Mouse (Mus musculus) kidney, adult 11 months (tissue): Measurements from ENCODE around the gene Tmod4.
"Not testable (repeated sequence)": the region's sequence is repeated elsewhere in the genome, so short reads cannot be mapped to it uniquely, and the experiment has no call there.

Experiments
- DNase-seq: peaks from one replicate; pipeline ENCODE4 v3.0.0; 2022

The Tmod4 gene

DNA sequence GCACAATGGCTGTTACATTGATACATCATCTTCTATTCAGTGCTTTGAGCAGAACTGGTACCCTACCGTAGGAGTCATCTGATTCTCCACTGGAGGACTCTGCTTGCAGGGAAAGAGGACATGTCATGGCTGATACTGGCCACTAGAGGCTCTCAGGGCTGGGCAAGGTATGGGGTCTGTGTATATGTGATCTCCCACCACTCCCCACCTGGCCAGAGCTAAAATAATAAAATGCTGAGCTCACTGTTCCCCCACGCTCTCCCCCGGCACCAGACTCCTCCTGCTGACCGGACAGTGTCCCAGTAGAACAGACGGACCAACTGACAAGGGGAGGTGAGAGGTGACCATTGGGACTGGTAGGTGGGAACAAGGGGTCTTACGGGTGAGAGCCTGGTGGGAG, at the start of gene Tmod4:
Tmod4 (plus strand) TSS at position 231 of the 400 bp plus-strand sequence.
- DNase-seq = no peak

DNA sequence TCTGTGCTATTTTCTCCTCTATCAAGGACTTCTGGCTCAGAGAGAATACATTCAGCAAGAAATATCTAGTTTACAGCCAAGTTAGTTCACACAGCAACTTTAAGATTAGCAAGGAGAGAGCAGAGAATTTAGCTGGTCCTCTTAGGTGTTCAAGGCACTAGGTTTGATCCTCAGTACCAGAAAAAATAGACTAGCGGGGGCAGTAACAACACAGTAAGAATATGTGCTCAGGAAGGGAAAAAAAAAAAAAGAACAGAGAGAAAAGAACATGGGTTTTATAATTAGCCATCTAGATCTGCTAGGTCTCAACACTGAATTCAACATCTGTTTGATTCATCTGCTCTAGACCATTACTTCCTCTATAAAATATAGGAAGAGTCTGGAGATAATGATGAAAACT, 36.2 kb upstream of the Tmod4 start:
- no peak for DNase-seq

DNA sequence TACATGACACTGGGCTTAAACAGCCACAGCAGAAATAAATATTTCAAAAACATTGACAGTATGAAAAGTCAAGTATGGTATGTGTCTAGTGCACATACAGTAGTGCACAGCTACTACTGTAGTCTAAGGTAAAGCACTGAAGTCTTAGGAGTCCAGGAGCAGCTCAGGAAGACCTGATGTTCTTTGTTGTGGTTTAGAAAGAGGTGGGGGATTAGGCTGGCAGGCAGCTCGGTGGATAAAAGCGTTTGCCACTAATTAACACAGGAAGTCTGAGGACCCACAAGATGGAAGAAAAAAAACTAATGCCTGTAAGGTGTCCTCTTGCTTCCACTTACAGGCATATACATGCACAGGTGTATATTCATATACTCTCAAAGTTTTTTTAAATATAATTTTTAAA, 23.4 kb upstream of the Tmod4 start:
- DNase-seq = no peak

DNA sequence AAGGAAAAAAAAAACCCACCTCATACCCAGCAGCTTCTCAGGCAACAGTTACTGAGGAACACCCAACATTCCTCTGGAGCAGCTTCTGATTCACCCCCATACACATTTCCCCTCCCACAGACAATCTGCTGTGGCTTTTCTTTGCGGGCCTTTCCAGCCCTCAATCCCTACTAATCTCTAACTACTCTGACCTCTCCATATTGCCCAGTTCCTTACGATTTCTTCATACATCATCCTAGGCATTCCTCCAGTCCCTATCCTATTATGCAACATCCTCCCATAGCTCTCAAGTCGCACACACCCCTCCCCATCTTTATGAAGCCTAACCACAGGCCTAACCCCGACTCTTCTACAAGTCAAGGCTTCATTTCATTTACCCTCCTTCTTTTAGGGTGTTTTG, 19.2 kb upstream of the Tmod4 start:
- DNase-seq = no peak

DNA sequence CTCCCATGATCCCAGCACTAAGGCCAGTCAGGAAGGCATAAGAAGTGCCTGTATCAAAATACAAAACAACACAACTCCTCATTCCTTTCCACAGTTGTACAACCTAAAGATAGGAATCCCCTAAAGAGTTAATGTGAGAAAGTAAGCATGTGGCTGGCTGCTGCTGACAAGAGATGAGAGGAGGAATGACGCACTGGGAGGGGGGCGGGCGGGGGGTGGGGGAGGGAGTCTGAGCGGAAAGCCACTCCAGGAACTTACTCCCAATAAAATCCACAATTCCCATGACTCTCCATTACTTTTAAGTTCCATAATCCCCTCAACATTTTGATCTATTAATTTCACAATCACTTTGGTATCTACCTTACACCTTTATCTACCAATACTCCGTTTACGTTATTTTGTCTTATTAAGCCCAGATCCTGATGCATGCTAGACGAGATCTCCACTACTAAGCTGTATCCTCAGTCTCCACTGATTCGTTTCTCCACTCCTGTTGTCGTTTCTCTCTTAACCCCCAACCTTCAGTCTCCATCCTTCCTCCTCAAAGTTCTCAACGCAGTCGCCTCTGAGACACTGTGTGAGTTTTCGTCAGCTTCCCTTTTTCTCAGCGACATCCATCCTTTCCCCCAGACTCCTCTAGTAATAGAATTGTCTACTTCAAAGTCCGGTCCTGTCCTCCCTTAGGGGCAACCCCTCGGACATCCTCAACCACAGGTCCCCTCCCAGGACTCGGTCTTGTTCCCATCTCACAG, 18.5 kb upstream of the Tmod4 start:
- no peak for DNase-seq

DNA sequence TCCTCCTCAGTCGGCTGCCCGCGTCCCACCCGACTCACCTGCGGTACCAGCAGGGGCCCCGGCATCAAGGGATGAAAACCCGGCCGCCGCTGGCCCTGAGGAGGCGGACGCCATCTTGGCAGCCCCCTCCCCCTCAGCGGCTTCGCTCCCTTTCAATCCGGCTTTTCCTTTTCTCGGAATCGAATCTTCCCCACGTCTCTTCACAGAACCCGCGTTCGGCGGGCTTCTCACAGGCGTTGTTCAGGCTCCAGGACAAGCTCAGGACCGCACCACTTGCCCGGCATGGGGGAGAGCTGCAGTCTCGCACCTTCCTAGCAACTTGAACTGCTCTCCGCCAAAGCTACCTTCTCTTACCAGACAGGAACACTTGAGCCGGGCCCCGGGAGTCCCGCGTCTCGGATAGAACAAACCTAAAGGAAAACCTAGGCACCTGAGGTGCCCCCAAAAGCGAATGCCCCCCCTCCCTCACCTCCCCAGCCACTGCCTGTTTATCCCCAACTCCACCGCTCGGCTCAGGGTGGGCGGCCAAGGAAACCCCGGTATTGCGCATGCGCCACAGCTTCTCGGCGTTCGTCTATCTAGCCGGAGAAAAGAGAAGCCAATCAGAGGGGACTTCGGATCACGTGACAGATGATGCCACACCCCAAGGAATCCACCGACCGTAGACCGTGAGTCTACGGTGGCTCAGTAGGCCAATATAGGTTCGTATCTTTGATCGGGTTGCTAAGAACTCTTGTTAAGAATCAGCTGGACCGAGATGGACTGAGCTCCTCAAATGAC, 17.7 kb upstream of the Tmod4 start, which contains the start of gene Pip5k1a:
Pip5k1a (minus strand) TSS at position 593 of the 780 bp plus-strand sequence.
- peak; percentile 96 for DNase-seq

DNA sequence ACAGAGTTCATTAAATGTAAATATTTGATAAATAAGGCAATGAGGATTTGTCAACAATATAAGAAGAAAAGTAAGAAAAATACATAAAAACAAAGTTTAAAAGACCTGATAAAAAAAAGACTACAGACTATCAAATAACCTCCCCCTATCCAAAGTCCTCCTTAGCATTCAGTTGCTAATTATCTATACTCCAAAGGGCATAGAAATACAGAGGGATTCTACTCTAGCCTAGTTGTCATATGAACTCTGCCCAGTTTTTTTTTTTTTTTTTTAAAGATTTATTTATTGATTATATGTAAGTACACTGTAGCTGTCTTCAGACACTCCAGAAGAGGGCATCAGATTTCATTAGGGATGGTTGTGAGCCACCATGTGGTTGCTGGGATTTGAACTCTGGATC, 17.0 kb upstream of the Tmod4 start:
- not testable (repeated sequence) for DNase-seq

DNA sequence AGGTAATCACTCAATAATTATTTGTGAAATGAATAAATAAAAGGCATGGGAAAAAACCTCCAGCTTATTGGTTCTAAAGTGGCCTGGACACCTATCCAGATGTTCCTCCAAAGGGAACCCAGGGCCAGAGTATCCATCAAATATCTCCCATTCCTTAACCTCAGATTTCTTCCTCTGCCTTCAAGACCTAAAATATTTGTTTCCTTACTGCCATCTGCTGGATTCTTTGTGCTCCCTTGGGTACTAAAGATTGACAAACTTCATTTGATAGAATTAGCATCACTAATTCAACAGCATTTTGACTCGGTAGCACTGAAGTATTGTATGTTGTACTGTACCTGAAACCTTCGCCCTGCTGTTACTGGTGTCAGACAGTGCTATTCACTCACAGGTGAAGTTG, 16.4 kb upstream of the Tmod4 start:
- no peak for DNase-seq

DNA sequence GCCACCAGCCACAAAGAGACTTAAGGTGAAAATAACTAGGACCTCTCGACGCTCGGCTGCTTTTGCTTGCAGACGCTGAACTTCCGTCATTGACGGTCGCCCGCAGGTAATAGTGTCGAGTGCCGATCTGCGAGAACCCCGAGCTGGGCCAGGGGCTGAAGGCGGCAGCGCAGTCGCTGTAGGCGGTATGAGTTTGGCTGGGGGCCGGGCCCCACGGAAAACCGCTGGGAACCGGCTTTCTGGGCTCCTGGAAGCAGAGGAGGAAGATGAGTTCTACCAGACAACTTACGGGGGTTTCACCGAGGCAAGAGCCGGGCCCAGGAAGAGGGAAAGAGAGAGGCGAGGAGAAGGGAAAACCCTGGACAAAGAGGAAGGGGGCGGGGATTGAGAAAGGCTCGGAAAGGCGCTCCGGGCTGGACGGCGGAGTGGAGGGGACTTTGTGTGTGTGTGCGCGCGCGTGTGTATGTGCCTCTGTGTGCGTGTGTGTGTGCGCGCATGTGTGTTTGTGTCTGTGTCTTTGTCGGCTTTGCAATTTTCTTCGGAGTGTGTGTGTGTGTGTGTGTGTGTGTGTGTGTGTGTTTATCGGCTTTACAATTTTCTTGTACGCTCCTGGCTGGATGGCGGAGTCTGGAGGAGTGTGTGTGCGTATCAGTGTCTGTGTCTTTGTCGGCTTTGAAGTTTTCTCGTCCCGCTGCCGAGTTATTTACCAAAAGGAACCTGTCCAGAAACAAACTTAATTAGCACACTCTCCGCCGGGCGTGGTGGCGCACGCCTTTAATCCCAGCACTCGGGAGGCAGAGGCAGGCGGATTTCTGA, 13.2 kb upstream of the Tmod4 start, which contains the start of gene Vps72:
Vps72 (plus strand) TSS at position 112 of the 816 bp plus-strand sequence.
- DNase-seq = peak; percentile 90

DNA sequence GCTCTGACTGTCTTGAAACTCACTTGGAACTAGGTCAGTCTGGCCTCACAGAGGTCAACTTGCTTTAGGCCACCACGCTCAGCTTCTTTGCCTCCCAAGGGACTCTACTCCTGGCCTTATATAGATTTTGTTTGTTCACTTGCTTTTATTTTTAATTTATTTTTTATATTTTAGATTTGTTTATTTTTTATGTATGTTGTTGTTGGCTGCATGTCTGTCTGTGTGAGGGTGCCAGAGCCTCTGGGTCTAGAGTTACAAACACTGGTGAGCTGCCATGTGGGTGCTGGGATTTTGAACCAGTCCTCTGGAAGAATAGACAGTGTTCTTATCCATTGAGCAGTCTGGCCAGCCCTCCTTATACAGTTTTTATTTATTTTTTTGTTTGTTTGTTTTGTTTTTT, 11.5 kb upstream of the Tmod4 start:
- DNase-seq = no peak

DNA sequence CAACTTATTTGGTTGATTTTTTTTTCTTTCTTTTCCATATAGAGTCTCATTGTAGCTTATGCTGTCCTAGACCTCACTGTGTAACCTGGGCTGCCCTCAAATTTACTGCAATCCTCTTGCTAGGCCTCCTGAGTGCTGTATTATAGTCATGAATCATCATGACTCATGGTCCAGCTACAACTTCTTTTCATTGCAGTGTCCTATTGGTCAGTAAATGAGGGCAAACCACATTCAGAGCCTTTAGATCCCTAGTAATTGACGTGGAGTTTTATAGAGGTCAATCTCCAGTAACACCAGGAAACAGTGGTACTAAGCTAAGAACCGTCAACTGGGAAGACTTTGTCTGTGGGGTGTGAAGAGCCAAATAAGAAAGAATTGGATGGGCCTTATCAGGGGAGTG, 6.5 kb upstream of the Tmod4 start:
- DNase-seq = no peak

DNA sequence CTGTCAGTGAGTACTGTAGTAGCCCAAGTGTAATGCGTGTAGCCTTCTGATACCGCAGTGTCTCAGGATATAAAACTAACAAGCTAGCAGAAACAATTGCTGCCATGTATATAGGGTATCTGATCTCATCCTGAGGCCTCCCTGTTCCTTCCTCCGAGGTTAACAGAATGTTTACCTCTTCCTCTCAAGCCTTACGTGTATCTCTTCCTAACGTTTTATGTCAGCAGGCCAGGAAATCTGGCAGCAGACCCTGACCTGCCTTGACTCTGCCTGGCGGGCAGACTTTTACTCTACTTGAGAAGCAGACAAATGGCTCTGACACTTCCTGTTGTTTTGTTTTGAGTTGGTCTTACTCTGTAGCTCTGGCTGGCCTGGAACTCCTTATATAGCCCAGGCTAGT, 2.7 kb upstream of the Tmod4 start:
- no peak for DNase-seq

DNA sequence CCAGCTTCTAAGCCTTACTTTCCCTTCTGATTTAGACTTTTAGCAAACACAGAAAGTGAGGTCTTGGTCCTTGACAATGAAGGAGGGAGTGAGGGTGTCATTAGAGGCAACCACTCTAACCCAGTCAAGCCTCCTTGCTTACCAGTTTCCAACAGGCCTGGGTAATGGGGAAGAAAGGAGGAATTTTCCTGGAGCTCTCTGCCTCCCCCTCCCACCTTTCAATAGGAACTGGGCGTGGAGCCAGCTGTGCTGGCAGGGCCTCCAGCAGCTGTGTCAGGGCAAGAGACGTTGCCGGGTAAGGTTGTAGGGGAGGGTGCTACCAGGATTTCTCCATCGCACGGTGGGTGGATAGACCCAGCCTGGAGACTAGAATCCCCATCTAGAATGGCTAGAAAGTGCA, 696 bp downstream of the Tmod4 start:
- no peak for DNase-seq

DNA sequence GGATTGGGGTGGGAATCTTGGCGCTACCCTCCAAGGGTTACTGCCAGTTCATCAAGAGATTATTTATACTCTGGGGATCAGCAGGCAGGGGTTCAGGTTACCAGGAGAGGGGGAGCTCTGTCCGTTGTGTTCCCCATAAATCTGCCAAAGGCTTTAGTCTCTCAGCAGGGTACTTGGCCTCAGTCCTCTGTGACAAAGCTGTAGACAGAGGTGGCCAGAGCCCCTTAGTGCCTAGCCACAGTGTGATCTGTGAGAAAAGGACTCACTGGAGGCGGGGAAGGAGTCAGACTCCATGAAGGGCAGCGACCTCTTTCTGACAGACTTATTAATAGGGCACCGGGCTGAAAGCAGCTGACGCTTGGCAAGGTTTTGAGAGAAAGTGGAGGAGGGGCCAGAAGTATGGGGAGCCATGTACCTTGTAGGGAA, 5.0 kb downstream of the Tmod4 start:
- DNase-seq = peak; percentile 82

DNA sequence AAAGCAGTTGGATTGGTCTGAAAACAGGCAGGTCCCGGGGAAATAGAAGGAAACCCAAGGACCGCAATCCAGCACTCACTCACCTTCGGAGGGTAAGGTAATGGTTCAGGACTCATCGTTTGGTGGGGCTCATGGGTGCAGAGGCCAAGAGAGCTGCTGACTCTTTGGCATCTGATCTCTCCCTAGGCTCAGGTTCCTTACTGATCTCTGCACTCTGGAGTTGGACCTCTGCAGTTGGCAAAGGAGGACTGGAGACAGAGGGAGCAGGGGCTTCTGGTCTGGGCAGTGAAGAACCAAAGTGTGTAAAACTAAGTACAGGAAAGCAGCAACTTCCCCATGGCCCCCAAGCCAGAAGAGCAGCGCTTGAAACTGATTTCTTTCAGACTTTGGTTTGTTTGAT, 5.8 kb downstream of the Tmod4 start:
- DNase-seq = peak; percentile 53

DNA sequence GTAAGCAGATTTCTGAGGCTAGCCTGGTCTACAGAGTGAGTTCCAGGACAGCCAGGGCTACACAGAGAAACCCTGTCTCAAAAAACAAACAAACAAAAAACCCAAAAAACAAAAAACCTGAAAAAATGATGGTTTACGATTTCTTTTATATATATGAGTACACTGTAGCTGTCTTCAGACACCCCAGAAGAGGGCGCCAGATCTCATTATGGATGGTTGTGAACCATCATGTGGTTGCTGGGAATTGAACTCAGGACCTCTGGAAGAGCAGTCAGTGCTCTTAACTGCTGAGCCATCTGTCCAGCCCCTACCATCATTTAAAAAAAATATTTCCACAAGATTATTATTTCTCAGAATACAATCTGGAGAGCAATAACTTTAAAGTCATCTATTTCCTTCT, 8.1 kb downstream of the Tmod4 start:
- not testable (repeated sequence) for DNase-seq

DNA sequence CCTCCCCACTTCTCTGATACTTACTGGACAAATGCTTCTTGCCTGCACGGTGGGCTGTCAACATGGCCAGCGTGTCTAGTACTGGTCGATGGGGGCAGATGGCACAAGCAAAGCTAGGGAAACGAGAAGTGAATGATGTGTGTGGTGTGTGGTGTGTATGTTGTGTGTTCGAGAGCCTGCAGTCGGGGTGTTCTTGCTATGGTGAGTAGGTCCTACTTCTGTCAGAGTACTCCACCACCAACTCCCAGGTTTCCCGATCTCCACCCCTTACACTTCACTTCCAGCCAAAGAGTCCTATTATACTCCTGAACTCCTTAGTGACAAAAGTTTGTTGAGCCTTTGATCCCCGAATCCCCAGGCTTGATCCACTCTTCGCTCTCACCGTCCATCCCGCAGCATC, 8.9 kb downstream of the Tmod4 start:
- DNase-seq = no peak

DNA sequence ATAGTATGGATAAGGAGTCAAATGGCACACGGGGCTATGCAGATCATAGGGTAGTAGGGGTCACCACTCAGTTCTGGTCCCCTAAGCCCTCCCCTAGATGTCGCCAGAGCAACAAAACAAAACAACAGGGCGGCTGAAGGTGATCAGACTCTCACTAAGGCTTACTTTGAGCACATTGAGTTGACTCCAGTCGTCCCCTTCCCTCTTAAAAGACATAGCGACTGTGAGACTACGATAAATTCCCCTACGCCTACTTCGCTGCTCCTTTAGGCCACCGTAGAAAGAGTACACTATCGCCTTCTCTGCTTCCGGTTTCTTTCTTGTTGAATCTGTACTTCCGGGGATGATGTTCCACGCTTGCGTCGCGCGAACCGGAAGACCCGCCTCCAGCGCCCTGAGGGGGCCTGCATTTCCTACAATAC, 9.4 kb downstream of the Tmod4 start, which contains the start of the genes Scnm1 and Lysmd1:
Scnm1 (minus strand) TSS at position 332 of the 422 bp plus-strand sequence.
Lysmd1 (plus strand) TSS at position 409 of the 422 bp plus-strand sequence.
- peak; percentile 97 for DNase-seq

DNA sequence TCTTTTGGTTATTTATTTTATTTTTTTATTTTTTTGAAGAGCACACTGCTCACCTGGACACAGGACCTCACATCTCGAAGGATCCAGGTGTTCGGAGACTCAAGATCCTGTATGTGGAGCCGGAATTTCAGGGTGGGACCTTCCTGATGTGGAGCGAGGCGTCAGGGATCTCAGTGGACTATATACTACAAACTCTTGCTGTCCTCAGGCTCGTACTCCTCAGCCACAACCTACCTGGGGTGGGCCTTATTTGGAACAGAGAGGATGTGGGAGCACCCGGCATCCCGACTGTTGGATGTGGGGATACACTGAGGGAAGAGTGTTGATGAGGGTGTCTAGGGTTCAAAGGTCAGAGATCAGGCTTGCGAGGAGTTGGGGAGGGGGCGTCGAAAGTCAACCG, 9.9 kb downstream of the Tmod4 start:
- not testable (repeated sequence) for DNase-seq

DNA sequence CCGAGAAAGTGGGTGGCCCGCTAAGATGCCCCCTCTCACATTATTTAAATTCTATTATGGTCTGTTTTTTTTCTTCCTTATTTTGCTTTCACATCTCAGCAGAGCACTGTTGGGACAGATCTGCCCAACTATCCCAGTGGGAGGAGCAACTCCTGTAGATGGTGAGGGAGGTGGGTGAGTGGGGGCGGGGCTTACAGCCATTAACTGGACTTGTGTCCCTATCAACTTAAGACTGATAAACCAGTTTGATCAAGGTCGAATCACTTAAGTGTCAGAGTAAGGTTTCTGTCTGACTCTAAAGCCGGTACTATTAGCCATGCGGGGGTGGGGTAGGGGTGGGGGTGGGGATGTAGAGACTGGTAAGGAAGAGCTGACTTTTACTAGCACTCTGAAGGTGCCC, 10.7 kb downstream of the Tmod4 start:
- DNase-seq = peak; percentile 77

DNA sequence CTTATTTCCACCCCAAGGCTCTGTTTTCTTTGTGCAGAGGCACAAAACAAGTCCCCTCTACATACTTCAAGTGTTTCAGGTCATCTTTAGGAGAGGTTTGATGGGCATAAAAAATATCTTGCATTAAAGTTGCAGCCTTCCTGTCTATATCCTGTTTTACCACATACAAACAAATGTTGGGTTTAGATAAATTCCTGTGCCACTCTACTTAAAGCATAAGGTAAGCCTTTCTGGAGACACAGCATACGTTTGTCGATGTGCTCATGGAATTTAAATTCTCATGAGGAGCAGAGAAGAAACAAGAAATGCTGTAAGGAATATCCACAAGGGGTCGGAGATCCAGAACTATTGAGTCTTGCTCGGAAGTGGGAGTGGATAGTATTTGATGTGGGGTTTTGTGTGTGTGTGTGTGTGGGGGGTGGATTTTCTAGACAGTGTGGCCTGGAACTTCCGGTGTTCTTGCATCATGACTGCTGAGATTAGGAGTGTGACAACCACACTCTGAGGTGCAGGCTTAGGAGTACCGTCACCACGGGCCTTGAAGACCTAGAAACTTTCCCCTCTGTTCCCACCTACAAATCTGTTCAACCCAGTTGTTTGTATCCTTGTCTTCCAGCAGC, 11.3 kb downstream of the Tmod4 start:
- DNase-seq = no peak

DNA sequence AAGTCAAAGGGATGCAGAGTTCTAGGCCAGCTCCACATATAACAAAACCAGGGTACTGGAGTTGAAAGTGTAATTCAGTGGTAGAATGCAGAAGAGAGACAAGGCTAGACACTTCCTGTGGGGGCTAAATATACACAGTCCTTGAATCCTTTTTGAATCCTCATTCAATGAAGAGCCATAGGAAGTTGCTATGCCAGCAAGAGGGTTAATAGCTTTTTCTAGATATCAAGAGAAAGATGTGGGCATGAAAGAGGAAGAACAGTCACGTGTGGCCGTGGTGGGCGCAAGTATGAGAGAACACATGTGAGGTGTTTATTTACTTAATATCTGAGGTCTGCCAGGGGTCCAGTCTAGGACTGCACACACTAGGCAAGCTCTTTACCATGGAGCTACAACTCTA, 12.1 kb downstream of the Tmod4 start:
- no peak for DNase-seq
